Mouse (Mus musculus) spleen, adult 2 months (tissue): ENCODE results near the gene Oas1a.

Experiments used
- CTCF ChIP-seq: fragments of 200-500 bp; IDR thresholded peaks from 2 replicates; pipeline ENCODE4 v1.5.1; 2011; ENCODE audit warnings: mild to moderate bottlenecking, inconsistent platforms; ENCODE audit not compliant: insufficient read depth, insufficient read length, insufficient replicate concordance; ENCODE audit errors: extremely low read depth
- POLR2A ChIP-seq: fragments of 200-500 bp; IDR thresholded peaks from 2 replicates; pipeline ENCODE4 v1.6.1; 2011; ENCODE audit warnings: low read depth, low read length, inconsistent platforms

GRCm38 (mm10) chr5:120942076-120942475, 34.8 kb upstream of the Oas1a start:
- TF ChIP-seq POLR2A (no peak), CTCF (no peak)
